Mouse (Mus musculus) embryo, embryonic 11.5 days (tissue): ENCODE measurements around the gene Aph1c.
"Not testable (repeated sequence)": the region's sequence is repeated elsewhere in the genome, so short reads cannot be mapped to it uniquely, and the experiment has no call there.

Experiments
- DNase-seq: peaks from one replicate; pipeline ENCODE4 v3.0.0-alpha.2; 2012; ENCODE audit warnings: low read depth, low spot score

Aph1c gene

DNA sequence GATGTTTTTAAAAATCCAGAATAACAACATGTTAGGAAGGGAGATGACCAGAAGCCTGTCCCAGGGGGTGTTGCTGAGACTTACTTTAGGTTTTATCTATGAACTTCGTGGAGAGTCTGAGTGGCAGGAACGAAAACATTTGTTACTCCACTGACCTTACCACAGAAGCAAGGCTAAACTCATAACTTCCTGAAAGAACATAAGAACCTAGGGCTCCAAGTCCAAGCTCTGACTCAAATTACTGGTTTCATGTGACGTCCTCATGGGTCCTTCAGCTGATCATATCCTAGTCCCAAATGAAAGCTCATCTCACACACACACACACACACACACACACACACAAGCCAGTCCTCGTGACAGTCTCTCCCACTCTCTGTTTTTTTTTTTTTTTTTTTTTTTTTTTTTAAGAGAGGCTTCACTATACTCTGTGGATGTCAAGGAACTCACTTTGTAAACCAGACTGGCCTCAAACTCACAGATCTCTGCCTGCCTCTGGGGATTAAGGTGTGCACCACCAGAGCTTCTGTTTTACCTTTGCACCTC lies 2.1 kb downstream of the Aph1c start:
- no peak for DNase-seq

DNA sequence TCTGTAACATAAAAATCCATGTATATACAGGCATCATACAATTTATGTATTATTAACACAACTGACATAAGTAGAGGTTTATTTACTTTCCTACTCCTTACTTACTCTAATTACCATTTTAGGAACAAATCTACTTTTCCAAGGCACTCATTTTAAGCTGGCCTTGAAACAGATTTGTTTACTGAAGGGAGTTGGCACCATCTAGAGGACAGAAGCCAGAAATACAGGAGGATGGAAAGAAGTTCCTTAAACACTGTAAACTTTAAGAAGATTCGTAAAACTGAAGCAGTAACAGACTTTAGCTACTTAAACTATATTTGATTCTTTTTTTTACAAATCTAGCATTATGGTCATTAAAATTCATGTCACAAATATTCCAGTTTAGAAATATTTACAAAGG lies 8.5 kb downstream of the Aph1c start:
- DNase-seq, result peak; percentile 34

DNA sequence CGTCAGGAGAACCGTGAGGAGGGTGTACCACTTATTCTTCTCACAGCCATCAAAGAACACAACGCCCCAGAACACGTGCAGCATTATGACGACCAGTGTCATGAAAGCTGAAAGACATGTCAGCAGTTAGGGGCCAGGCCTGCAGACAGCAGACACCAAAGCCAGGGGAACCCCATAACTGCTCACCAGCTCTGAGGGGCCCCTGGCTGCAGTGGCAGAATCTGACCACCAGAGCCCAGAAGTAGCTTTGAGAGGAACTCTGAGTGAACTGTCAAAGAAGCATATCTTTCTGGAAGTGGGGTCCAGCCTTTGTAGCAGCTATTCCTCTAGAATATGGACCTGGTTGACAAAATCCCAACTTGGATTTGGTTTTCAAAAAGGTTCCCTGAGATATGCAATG lies 12.3 kb downstream of the Aph1c start:
- DNase-seq, result not testable (repeated sequence)

DNA sequence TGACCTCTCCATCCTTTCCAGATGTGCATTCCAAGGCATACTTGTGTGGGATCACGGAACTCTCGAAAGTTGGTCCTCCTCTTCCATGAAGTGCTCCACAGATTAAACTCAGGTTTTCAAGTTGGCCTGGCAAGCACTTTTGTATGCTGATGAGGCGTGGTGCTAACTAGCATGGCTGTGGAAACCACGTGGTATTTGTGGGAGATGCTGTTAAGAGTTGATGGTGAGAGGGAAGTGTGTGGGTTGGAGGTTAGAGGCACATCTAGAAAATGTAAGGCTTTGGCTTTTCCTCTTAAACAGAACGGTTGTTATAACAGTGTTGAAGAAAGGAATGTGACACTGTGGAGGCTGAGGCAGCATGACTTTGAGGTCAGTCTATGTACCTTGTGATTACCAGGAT lies 13.5 kb downstream of the Aph1c start:
- no peak for DNase-seq

DNA sequence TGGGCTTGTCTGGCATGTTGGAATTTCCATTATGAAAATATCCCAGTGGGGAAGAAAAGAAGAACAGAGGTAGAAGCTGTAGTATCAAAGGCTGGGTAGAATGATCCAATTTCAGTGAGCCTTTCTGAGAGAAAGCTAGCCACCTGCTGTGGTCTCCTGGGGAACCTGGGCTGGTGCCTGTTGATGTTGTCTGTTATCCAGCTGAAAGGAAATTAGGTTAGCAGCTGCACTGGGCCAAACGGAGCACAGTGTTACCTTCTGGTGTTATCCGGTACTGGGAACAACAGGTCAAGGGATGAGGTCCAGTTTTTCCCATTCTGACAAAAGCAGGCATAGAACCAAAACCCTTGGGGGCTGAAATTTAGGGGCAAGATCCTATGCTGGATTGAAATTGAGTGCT lies 21.1 kb downstream of the Aph1c start:
- no peak for DNase-seq

DNA sequence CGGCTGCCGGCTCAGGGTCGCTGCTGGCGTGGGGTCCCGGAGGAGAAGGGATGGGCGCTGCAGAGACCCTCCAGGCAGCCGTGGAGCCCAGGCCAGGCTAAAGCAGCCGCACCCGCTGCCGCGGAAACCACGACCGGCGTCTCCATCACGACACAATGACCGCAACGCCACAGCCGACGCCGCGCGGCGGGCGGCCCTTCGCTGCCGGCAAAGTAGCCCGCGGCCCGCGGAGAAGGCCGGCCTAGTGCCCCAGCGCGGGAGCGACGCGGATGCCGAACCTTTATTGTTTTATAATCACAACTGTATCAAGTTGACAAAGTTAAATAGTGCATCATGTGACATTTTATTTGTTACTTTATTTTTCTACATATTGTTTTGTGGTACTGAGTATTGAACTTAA lies 28.6 kb downstream of the Aph1c start:
- not testable (repeated sequence) for DNase-seq

DNA sequence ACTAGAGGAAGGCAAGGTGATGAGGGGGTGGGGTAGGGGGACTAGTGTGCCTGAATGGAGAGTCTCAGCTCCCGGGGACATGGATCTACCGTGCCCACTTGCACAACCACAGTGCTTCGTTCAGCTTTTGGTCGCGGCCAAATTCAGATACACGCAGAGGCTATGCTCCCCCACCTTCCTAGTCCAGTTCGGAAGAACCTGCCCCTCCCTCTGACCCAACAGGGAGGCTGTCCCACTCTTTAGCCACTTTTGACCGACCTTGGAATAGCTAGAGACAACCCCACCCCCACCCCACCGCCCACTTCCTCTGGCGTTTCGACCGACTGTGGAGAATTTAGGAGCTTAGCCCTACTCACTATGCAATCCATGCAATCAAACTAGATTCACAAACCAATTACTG lies 32.6 kb downstream of the Aph1c start:
- no peak for DNase-seq

DNA sequence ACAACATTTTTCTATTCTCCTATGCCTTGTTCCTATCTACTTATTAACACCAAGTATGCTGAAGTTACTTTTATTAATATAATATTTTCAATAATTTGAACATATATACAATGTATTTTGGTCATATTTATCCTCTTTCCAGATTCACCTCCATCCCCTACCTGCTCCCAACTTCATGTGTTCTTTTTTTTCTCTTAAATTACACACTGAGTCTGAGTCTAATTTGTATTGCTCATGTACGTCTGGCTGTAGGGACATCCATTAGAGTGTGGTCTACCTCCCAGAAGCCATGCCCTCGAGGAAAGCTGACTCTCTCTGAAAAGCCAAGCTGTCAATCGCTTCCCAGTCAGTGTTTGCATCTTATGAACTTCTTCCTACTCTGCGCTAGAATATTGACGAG lies 37.8 kb downstream of the Aph1c start, which contains the start of gene Gm10647:
TSS of gene Gm10647 (plus strand) at position 301 of the 400 bp plus-strand sequence.
- no peak for DNase-seq

DNA sequence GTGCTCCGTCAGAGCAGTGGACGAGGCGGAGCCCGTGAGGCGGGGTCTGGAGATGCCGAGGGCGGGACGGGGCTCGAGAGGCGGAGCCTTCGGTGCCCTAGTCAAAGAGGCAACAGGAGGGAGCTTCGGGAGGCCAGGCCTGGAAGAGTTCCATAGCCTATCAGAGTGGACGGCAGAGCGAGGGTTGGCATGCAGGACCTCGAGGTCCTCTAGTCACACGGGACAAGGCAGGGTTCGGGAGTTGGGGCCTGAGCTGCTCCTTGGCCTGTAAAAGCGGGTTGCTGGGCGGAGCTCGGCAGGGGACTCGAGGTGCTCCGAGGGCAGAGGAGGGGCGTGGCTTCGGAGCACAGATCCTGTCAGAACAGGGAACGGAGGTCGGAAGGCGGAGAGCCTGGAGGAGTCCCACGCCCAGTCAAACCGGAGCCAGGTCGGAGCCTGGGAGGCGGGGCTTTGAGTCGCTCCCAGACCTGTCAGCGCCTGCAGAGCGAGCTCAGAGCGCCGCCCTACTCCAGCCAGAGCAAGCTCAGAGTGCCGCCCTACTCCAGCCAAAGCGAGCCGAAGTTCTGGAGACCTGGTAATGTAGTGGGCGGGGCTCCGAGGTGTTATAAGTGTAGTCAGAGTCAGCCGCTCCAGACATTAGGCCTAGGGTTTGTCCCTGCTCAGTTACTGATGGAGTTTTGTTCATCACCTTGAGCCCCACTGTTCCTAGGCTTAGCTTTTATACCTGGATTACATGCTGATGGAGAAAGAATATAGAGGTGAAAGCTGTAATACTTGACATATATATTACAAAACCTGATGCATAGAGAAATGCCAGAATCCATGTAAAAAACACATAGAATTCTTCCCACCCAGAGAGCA lies 38.8 kb downstream of the Aph1c start, which contains the start of gene Aph1b:
TSS of gene Aph1b (minus strand) at position 27 of the 861 bp plus-strand sequence.
- DNase-seq, result peak; percentile 97

DNA sequence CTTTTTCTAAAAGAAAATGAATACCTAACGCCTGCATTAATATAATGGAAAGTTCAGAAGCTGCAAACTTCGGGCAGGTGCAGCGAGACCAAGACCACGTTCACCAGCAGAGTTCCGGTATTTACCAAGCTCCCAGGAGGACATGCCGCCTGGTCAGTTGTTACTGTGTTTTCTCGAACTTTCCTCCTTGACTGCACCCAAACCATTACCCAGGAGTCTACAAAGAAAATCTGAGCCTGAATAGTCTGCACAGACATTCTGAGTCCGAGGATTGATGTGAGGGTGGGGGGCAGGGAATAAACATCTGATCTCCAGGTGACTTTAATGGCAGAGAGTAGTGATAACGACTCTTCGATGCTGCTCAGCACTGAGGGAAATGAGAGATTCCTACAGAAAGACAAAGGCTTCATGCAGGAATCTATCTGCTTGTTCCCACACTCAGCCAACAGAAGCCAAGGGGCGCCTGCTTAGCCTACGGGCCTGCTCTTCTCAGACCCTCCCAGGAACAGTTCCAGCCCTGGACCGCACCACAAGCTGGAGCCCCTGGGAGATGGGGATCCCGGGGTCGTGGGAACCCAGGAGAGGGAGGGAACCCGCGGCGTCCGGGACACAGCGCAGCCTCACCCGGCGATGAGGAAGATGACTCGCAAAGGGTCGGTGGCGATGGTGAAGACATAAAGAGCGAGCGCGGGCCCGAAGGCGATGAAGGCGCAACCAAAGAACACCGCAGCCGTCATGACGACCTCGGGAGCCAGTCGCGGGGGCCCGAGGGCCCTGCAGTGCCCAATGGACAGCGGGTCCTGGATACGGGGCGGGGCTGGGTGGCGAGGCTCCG lies 39.7 kb downstream of the Aph1c start:
- no peak for DNase-seq

DNA sequence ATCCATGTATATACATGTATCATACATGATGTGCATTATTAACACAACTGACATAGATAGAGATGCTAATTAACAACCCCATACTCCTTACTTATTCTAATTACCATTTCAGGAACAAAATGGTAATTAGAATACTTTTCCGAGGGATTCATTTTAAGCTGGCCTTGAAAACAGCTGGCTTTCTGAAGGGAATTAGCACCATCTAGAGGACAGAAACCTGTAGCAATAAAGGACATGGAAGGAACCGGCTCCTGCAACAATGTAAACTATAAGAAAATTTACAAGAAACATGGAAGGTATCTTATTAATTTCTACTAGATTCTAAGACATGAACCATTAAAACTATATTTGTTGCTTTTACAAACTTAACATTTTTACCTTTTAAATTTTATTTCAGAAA lies 46.7 kb downstream of the Aph1c start:
- no peak for DNase-seq

DNA sequence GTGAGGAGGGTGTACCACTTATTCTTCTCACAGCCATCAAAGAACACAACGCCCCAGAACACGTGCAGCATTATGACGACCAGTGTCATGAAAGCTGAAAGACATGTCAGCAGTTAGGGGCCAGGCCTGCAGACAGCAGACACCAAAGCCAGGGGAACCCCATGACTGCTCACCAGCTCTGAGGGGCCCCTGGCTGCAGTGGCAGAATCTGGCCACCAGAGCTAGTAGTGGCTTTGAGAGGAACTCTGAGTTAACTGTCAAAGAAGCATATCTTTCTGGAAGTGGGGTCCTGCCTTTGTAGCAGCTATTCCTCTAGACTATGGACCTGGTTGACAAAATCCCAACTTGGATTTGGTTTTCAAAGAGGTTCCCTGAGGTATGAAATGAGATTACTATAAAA lies 50.0 kb downstream of the Aph1c start:
- not testable (repeated sequence) for DNase-seq

DNA sequence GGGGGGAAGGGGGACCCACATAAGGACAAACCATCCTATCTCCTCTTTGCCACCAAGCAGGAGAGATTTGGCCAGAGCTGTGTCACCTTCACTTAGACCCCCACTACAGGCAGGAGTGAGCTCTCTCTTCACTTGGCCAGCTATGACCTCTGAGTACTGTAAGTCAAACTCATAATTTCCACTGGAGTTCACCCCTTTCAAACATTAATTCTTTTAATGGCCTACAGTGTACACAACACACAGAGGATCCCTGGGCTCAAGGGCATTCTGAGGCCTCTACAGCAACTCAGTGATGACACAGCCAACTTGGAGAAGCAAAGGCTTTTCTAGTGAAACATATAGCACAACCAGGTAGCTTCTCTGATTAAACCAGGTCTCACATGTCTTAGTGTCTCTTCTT lies 63.8 kb downstream of the Aph1c start:
- DNase-seq, result no peak

DNA sequence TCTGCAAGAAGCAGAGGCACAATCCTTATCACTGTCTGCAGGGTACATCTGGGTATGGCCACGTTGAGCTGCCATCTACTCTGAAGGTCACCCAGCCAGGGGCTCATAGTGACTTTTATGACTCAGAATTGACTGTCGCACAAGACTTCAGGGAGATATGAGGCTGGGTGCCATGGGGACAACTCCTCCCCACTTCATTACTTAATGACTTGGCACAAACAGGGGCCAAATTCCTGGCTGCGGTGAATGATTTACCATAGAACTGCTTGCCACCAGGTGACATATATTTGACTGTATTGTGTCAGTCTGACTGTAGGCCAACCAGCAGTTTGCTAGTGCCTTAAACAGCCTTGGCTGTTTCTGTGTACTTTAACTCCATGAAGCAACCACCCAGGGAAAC lies 65.3 kb downstream of the Aph1c start:
- DNase-seq, result no peak

DNA sequence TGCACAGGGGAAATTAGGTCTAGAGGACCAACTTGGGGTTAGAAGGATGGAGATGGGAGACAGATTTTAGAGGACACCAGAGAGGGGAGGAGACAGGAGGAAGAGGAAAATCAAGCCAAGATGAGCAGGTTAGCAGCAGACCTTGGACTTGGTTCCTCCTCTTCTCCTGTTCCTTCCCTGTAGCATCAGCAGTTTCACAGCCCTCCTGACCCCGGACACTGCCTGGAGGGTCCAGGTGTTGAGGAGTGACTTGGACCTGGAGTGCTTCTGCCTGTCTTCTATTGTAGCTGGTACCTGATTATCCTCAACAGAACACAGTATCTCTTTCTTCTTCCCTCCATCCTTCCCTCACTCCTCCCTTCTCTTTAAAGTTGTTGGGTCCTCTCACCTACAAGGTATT lies 65.8 kb downstream of the Aph1c start:
- no peak for DNase-seq
